Mouse (Mus musculus): ENCODE data around the gene Ramac.
A peak's percentile ranks its signal among the peaks of the same experiment; 100 is the strongest.

DNA sequence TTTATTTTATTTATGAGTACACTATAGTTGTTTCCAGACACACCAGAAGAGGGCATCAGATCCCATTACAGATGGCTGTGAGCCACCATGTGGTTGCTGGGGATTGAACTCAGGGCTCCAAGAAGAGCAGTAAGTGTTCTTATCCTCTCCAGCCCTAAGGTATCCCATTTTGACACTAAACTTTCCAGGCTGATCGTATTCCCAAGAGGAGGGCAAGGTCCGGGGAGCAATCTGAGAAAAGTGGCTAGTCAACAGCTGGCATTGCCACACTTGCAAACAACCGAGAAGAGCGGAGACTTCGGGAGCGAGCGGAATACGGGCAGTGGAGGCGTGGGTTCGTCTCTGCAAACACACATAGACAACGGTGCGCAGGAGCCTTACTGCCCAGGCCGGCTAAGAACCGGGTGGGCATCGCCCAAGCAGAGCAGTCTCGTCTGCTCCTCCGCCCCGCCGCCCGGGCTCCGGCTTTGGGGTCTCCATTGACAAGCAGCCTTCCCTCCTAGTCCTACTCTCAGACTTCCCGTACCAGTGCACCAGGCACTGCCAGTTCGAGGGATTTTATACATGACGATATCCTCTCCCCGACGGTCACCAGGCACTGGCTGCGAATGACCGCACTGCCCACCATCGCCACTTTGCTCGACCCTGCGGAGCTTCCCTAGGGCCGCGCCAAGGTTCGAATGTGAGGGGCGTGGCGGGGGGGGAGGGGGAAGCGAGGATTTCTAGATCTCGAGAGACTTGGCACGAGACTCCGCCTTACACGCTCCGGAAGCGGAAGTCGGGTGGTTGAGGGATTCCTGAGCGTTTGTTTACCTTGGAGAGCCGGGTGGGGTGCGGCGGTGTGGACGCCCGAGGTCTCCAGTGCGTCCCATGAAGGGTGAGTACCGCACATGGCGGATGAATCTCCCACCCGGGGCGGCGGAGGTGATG is at the start of gene Ramac:
- TF ChIP-seq CTCF (IDR thresholded peaks at IDR 0.05; ENCODE audit: borderline replicate concordance, control insufficient read depth, extremely low read depth, insufficient read depth, low read length, poor library complexity) (no peak), POLR2A (IDR thresholded peaks at IDR 0.05; ENCODE audit: control insufficient read depth, extremely low read depth, insufficient read depth, low read length, poor library complexity) (peak; percentile 85)
